Mouse (Mus musculus): ENCODE data around the gene Gm3476.
"Not testable (repeated sequence)": the region's sequence is repeated elsewhere in the genome, so short reads cannot be mapped to it uniquely, and the experiment has no call there.

GRCm38 (mm10) chr14:6161085-6161484 lies 35.5 kb upstream of the Gm3476 start:
- TF ChIP-seq GATA1 (IDR thresholded peaks at IDR 0.05; ENCODE audit: borderline replicate concordance, low read length); FLI1 (IDR thresholded peaks at IDR 0.05; ENCODE audit: low read length): not testable (repeated sequence)

Measured in megakaryocyte, embryonic 14.5 days (primary cell).